Mouse (Mus musculus): ENCODE results near the gene Sae1.

- TF ChIP-seq CTCF (conservative IDR thresholded peaks at IDR 0.05; ENCODE audit: low read length) = no peak
- no peak for TF ChIP-seq POU5F1 (IDR thresholded peaks at IDR 0.05; ENCODE audit: borderline replicate concordance, low read length)
- no peak for TF ChIP-seq NANOG (IDR thresholded peaks at IDR 0.05; ENCODE audit: borderline replicate concordance, low read length)
These were observed 23.5 kb upstream of the Sae1 start for GRCm38 (mm10) chr7:16411100-16411499.

Data from E14TG2a.4 (cell line).